Mouse (Mus musculus): ENCODE measurements around the gene Adamts2.

- TF ChIP-seq POLR2A (IDR thresholded peaks at IDR 0.05; ENCODE audit: control insufficient read depth, low read depth, low read length): no peak
- TF ChIP-seq CTCF (IDR thresholded peaks at IDR 0.05; ENCODE audit: control insufficient read depth, insufficient read depth, insufficient replicate concordance, low read depth, low read length): no peak
These were observed 69.0 kb downstream of the Adamts2 start for GRCm38 (mm10) chr11:50670881-50671280.
